Mouse (Mus musculus): ENCODE results near the gene Btc. TPM values are rescaled to one million over a fixed set of nuclear protein-coding genes. Genes with fewer than 3 reads are reported as not detected.

Btc gene
- polyA plus RNA-seq, 1 experiment from 2014 or later = 2.7 TPM

GRCm38 (mm10) chr5:91400493-91401096 lies 2.2 kb downstream of the Btc start:
- H3K4me1 ChIP-seq (ENCODE audit: control insufficient read depth, insufficient read depth, low read length) = no peaks in the 10 kb centered on the region; the same call in 1 of the 2 replicates
- no peaks in the 10 kb centered on the region for H3K27me3 ChIP-seq (ENCODE audit: control insufficient read depth, insufficient read depth, low read length)
- H3K36me3 ChIP-seq (ENCODE audit: control insufficient read depth, insufficient read depth) = no peaks in the 10 kb centered on the region
- H3K9ac ChIP-seq (ENCODE audit: low read length) = no peak overlapping the region
- H3K4me2 ChIP-seq (ENCODE audit: low read depth, low read length) = no peak overlapping the region
- H3K4me3 ChIP-seq (ENCODE audit: low read length) = no peak overlapping the region
- H3K9me3 ChIP-seq (replicated peaks; ENCODE audit: control insufficient read depth, low read length) = no peaks in the 10 kb centered on the region
- H3K27ac ChIP-seq (ENCODE audit: low read length) = no peak overlapping the region
- 50% methylated on average over 2 of the region's 2 CpGs for WGBS
- ATAC-seq (replicated peaks; ENCODE audit: extremely low read depth, insufficient read depth, low FRiP score) = no peak

- ATAC-seq (replicated peaks; ENCODE audit: extremely low read depth, insufficient read depth, low FRiP score) = no peak
- WGBS = 55% methylated on average over 2 of the region's 2 CpGs
- H3K36me3 ChIP-seq (ENCODE audit: control insufficient read depth, insufficient read depth) = no peaks in the 10 kb centered on the region
These were observed 27.3 kb downstream of the Btc start for GRCm38 (mm10) chr5:91375467-91375866.

GRCm38 (mm10) chr5:91368061-91368565 lies 34.7 kb downstream of the Btc start:
- H3K4me1 ChIP-seq (ENCODE audit: control insufficient read depth, insufficient read depth, low read length) = no peaks in the 10 kb centered on the region
- WGBS = 87% methylated on average over 13 of the region's 13 CpGs
- H3K9ac ChIP-seq (ENCODE audit: low read length) = no peak overlapping the region
- no peak overlapping the region for H3K27ac ChIP-seq (ENCODE audit: low read length)
- no peak overlapping the region for H3K4me3 ChIP-seq (ENCODE audit: low read length)
- no peaks in the 10 kb centered on the region for H3K9me3 ChIP-seq (replicated peaks; ENCODE audit: control insufficient read depth, low read length)
- no peak for ATAC-seq (replicated peaks; ENCODE audit: extremely low read depth, insufficient read depth, low FRiP score)
- H3K27me3 ChIP-seq (ENCODE audit: control insufficient read depth, insufficient read depth, low read length) = no peaks in the 10 kb centered on the region
- no peak overlapping the region for H3K4me2 ChIP-seq (ENCODE audit: low read depth, low read length)
- H3K36me3 ChIP-seq (ENCODE audit: control insufficient read depth, insufficient read depth) = no peaks in the 10 kb centered on the region

More at GRCm38 (mm10) chr5:91375467-91375866, 27.3 kb downstream of the Btc start:
- no peaks in the 10 kb centered on the region for H3K9me3 ChIP-seq (replicated peaks; ENCODE audit: control insufficient read depth, low read length)
- no peak overlapping the region for H3K4me3 ChIP-seq (ENCODE audit: low read length)
- H3K9ac ChIP-seq (ENCODE audit: low read length) = no peak overlapping the region
- H3K4me2 ChIP-seq (ENCODE audit: low read depth, low read length) = no peak overlapping the region
- no peaks in the 10 kb centered on the region for H3K4me1 ChIP-seq (ENCODE audit: control insufficient read depth, insufficient read depth, low read length)
- no peaks in the 10 kb centered on the region for H3K27me3 ChIP-seq (ENCODE audit: control insufficient read depth, insufficient read depth, low read length)
- H3K27ac ChIP-seq (ENCODE audit: low read length) = no peak overlapping the region

- no peak for ATAC-seq (replicated peaks; ENCODE audit: extremely low read depth, insufficient read depth, low FRiP score)
- 74% methylated on average over 10 of the region's 10 CpGs for WGBS
- no peak overlapping the region for H3K4me3 ChIP-seq (ENCODE audit: low read length)
These were observed 35.9 kb downstream of the Btc start for GRCm38 (mm10) chr5:91366925-91367324.

GRCm38 (mm10) chr5:91363274-91363991 lies 39.4 kb downstream of the Btc start:
- Histone ChIP-seq H3K4me3 (ENCODE audit: low read length) (no peak overlapping the region), H3K36me3 (ENCODE audit: control insufficient read depth, insufficient read depth) (no peaks in the 10 kb centered on the region), H3K4me2 (ENCODE audit: low read depth, low read length) (no peak overlapping the region), H3K9ac (ENCODE audit: low read length) (no peak overlapping the region), H3K27ac (ENCODE audit: low read length) (no peak overlapping the region), H3K4me1 (ENCODE audit: control insufficient read depth, insufficient read depth, low read length) (no peaks in the 10 kb centered on the region), H3K9me3 (replicated peaks; ENCODE audit: control insufficient read depth, low read length) (no peaks in the 10 kb centered on the region), H3K27me3 (ENCODE audit: control insufficient read depth, insufficient read depth, low read length) (no peaks in the 10 kb centered on the region)
- 85% methylated on average over 6 of the region's 6 CpGs for WGBS
- ATAC-seq (replicated peaks; ENCODE audit: extremely low read depth, insufficient read depth, low FRiP score) = no peak

More at GRCm38 (mm10) chr5:91366925-91367324, 35.9 kb downstream of the Btc start:
- Histone ChIP-seq H3K9ac (ENCODE audit: low read length) (no peak overlapping the region), H3K9me3 (replicated peaks; ENCODE audit: control insufficient read depth, low read length) (no peaks in the 10 kb centered on the region), H3K4me1 (ENCODE audit: control insufficient read depth, insufficient read depth, low read length) (no peaks in the 10 kb centered on the region), H3K27ac (ENCODE audit: low read length) (no peak overlapping the region), H3K27me3 (ENCODE audit: control insufficient read depth, insufficient read depth, low read length) (no peaks in the 10 kb centered on the region), H3K36me3 (ENCODE audit: control insufficient read depth, insufficient read depth) (no peaks in the 10 kb centered on the region), H3K4me2 (ENCODE audit: low read depth, low read length) (no peak overlapping the region)

GRCm38 (mm10) chr5:91352645-91353044 lies 50.1 kb downstream of the Btc start:
- H3K36me3 ChIP-seq (ENCODE audit: control insufficient read depth, insufficient read depth) = no peaks in the 10 kb centered on the region
- H3K4me3 ChIP-seq (ENCODE audit: low read length) = no peak overlapping the region
- WGBS = 73% methylated on average over 5 of the region's 5 CpGs
- H3K27ac ChIP-seq (ENCODE audit: low read length) = no peak overlapping the region
- ATAC-seq (replicated peaks; ENCODE audit: extremely low read depth, insufficient read depth, low FRiP score) = no peak
- H3K4me2 ChIP-seq (ENCODE audit: low read depth, low read length) = no peak overlapping the region
- H3K27me3 ChIP-seq (ENCODE audit: control insufficient read depth, insufficient read depth, low read length) = no peaks in the 10 kb centered on the region
- H3K9ac ChIP-seq (ENCODE audit: low read length) = no peak overlapping the region
- no peaks in the 10 kb centered on the region for H3K4me1 ChIP-seq (ENCODE audit: control insufficient read depth, insufficient read depth, low read length)
- no peaks in the 10 kb centered on the region for H3K9me3 ChIP-seq (replicated peaks; ENCODE audit: control insufficient read depth, low read length)

GRCm38 (mm10) chr5:91345681-91346080 lies 57.1 kb downstream of the Btc start:
- Histone ChIP-seq H3K4me2 (ENCODE audit: low read depth, low read length) (no peak overlapping the region), H3K36me3 (ENCODE audit: control insufficient read depth, insufficient read depth) (no peaks in the 10 kb centered on the region), H3K4me1 (ENCODE audit: control insufficient read depth, insufficient read depth, low read length) (no peaks in the 10 kb centered on the region), H3K9me3 (replicated peaks; ENCODE audit: control insufficient read depth, low read length) (no peaks in the 10 kb centered on the region), H3K4me3 (ENCODE audit: low read length) (no peak overlapping the region), H3K9ac (ENCODE audit: low read length) (no peak overlapping the region), H3K27ac (ENCODE audit: low read length) (no peak overlapping the region), H3K27me3 (ENCODE audit: control insufficient read depth, insufficient read depth, low read length) (no peaks in the 10 kb centered on the region)
- no peak for ATAC-seq (replicated peaks; ENCODE audit: extremely low read depth, insufficient read depth, low FRiP score)
- WGBS = 65% methylated on average over 5 of the region's 5 CpGs

GRCm38 (mm10) chr5:91345064-91345463 lies 57.7 kb downstream of the Btc start:
- H3K27ac ChIP-seq (ENCODE audit: low read length) = no peak overlapping the region
- no peak for ATAC-seq (replicated peaks; ENCODE audit: extremely low read depth, insufficient read depth, low FRiP score)
- H3K9ac ChIP-seq (ENCODE audit: low read length) = no peak overlapping the region
- H3K4me1 ChIP-seq (ENCODE audit: control insufficient read depth, insufficient read depth, low read length) = no peaks in the 10 kb centered on the region
- no peaks in the 10 kb centered on the region for H3K9me3 ChIP-seq (replicated peaks; ENCODE audit: control insufficient read depth, low read length)
- no peak overlapping the region for H3K4me2 ChIP-seq (ENCODE audit: low read depth, low read length)
- H3K36me3 ChIP-seq (ENCODE audit: control insufficient read depth, insufficient read depth) = no peaks in the 10 kb centered on the region
- 73% methylated on average over 2 of the region's 2 CpGs for WGBS
- H3K27me3 ChIP-seq (ENCODE audit: control insufficient read depth, insufficient read depth, low read length) = no peaks in the 10 kb centered on the region
- H3K4me3 ChIP-seq (ENCODE audit: low read length) = no peak overlapping the region

- H3K4me2 ChIP-seq (ENCODE audit: low read depth, low read length) = no peak overlapping the region
- H3K27me3 ChIP-seq (ENCODE audit: control insufficient read depth, insufficient read depth, low read length) = no peaks in the 10 kb centered on the region
- H3K9ac ChIP-seq (ENCODE audit: low read length) = no peak overlapping the region
- 74% methylated on average over 5 of the region's 5 CpGs for WGBS
- H3K27ac ChIP-seq (ENCODE audit: low read length) = no peak overlapping the region
- no peaks in the 10 kb centered on the region for H3K36me3 ChIP-seq (ENCODE audit: control insufficient read depth, insufficient read depth)
- H3K4me3 ChIP-seq (ENCODE audit: low read length) = no peak overlapping the region
- no peaks in the 10 kb centered on the region for H3K9me3 ChIP-seq (replicated peaks; ENCODE audit: control insufficient read depth, low read length)
- H3K4me1 ChIP-seq (ENCODE audit: control insufficient read depth, insufficient read depth, low read length) = no peaks in the 10 kb centered on the region
- ATAC-seq (replicated peaks; ENCODE audit: extremely low read depth, insufficient read depth, low FRiP score) = no peak
These were observed 60.6 kb downstream of the Btc start for GRCm38 (mm10) chr5:91341981-91342760.

Data from heart, embryonic 16.5 days (tissue).